Mouse (Mus musculus) embryonic facial prominence, embryonic 15.5 days (tissue): ENCODE data around the gene Sgms2. TPM values are rescaled to one million over a fixed set of nuclear protein-coding genes. Genes with fewer than 3 reads are reported as not detected.

Source experiments
- ATAC-seq: fragments of 200-750 bp; cut with Nextera tagmentation; 2 replicates; pipeline ENCODE4 v1.8.0; 2017; ENCODE audit warnings: low read depth, moderate TSS enrichment; ENCODE audit not compliant: insufficient number of reproducible peaks, low FRiP score, low TSS enrichment
- H3K27ac ChIP-seq: fragments of 300-500 bp; sonication (generic); replicated peaks from 2 replicates; pipeline ENCODE4 v1.5.1; 2015; ENCODE audit warnings: mild to moderate bottlenecking, inconsistent platforms
- H3K27me3 ChIP-seq: fragments of 300-500 bp; sonication (generic); 2 replicates; pipeline ENCODE4 v1.6.1; 2015; ENCODE audit warnings: inconsistent platforms
- H3K36me3 ChIP-seq: fragments of 300-500 bp; sonication (generic); 2 replicates; pipeline ENCODE4 v1.6.1; 2015; ENCODE audit warnings: mild to moderate bottlenecking, inconsistent platforms
- H3K4me1 ChIP-seq: fragments of 300-500 bp; sonication (generic); 2 replicates; pipeline ENCODE4 v1.6.1; 2015; ENCODE audit warnings: inconsistent platforms
- H3K4me2 ChIP-seq: fragments of 300-500 bp; sonication (generic); replicated peaks from 2 replicates; pipeline ENCODE4 v1.6.1; 2015; ENCODE audit warnings: mild to moderate bottlenecking, inconsistent platforms
- H3K4me3 ChIP-seq: fragments of 300-500 bp; sonication (generic); replicated peaks from 2 replicates; pipeline ENCODE4 v1.5.1; 2015; ENCODE audit warnings: mild to moderate bottlenecking, inconsistent platforms
- H3K9ac ChIP-seq: fragments of 300-500 bp; sonication (generic); 2 replicates; pipeline ENCODE4 v1.6.1; 2015; ENCODE audit warnings: inconsistent platforms
- H3K9me3 ChIP-seq: fragments of 300-500 bp; sonication (generic); replicated peaks from 2 replicates; pipeline ENCODE4 v1.6.1; 2016; ENCODE audit warnings: inconsistent platforms
- WGBS: fragments of 180-500 bp; shearing (Covaris S2); methylation state at CpG from one replicate; pipeline ENCODE4 v1.1.7; 2015; 5-methylcytosine and 5-hydroxymethylcytosine counted together
- polyA plus RNA-seq: library from polyadenylated mRNA; unstranded; fragments of >200 nt; fragmentation: Nextera tagmentation; extraction: Ambion mirVana; gene quantifications from 2 replicates; pipeline ENCODE4 v1.2.1, GENCODE M21; 2015

Sgms2 gene
- polyA plus RNA-seq, 1 experiment from 2014 or later, result 24.3 TPM

DNA sequence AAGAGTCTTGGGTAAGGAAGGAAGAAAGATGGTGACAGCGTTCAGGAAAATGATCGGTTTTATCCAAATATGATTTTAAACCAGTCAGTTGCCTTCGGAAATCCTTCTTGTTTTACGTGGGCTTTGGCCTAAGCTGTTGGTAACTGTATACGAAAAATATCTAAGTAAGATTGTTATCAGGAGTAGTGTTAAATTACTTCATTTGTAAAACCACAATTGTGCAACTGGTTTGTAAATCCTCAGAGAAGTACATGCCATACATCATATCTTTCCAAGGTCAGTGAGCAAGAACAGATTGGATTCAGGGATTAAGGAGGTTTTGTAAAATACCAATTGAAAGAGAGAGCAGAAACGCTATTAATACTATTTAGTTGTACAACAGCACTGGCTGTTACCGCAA, 185.0 kb downstream of the Sgms2 start:
- Histone ChIP-seq H3K36me3 (no peaks in the 10 kb centered on the region), H3K4me2 (no peak overlapping the region), H3K4me1 (peaks cover 6% of the 10 kb centered on the region), H3K27me3 (no peaks in the 10 kb centered on the region), H3K9ac (no peak overlapping the region), H3K27ac (no peak overlapping the region), H3K9me3 (peaks cover 4% of the 10 kb centered on the region; the same call in 1 of the 2 replicates), H3K4me3 (no peak overlapping the region)
- 68% methylated on average over 7 of the region's 7 CpGs for WGBS
- no peak for ATAC-seq

DNA sequence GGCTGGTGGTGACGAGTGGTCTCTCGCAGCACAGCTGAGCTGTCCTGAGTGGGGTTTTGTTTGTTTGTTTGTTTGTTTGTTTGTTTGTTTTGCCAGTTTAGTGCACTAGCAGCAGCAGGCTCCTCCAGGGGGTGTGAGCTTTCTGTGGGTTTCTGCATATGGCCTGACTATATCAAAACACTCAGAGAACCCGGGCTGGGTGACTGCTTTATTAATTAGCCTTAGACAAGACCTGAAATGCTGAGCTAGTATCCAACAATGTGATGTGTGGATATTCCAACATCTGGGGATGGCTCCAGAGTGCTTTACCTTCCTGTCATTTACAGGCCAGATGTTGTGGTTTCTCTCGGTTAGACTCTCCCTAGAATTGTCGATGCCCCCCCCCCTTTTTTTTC, 187.9 kb downstream of the Sgms2 start:
- Histone ChIP-seq H3K9ac (no peak overlapping the region), H3K36me3 (no peaks in the 10 kb centered on the region), H3K9me3 (no peaks in the 10 kb centered on the region), H3K4me3 (peak overlapping the region; percentile 77), H3K4me1 (peaks cover 6% of the 10 kb centered on the region), H3K4me2 (peak overlapping the region; percentile 97), H3K27me3 (no peaks in the 10 kb centered on the region), H3K27ac (no peak overlapping the region)
- no peak; the same call in 1 of the 2 replicates for ATAC-seq
- 13% methylated on average over 5 of the region's 5 CpGs for WGBS

DNA sequence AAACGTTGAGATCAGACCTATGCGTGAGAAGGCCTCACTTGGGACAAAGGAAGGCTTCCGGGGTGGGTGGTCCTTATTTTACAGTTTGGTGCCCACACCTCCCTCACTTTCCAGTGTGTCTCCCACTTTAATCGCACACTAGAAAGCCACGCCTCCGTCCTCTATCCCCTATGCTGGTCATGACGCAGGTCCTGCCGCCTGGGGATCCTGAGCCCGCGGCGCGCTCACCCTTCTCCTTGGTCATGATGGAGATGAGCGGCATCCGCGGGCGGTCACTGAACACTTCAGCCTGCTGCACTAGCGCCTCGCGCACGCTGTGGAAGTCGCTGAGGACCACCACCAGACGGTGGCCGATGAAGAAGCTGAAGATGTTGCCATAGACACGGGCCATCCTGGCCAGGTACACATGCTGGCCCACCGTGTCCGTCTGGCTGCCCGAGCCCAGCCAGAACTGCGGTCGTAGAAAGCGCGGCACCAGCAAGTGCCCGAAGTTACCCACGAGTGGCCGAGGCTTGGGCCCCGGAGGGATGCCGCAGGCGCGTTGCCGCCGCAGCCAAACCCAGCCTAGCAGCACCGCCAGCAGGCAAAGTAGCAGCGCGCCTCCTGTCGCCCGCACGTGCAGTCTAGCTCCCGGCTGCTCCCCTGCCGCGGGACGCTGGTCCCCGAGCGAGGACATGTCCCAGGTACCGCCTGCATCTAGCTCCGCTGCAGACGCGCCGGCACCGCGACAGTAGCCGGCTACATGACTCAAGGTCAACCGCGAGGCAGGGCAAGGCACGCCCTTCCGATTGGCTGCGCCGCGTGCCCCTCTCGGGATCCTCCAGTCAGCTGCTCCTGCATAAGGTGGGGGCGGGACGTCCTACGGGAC, 188.5 kb downstream of the Sgms2 start, which contains the start of gene Cyp2u1:
Gene Cyp2u1 (minus strand): TSS at position 776 of the 868 bp plus-strand sequence.
- Histone ChIP-seq H3K36me3 (no peaks in the 10 kb centered on the region), H3K4me2 (peak within 1 kb of the TSS; percentile 97), H3K4me1 (peaks cover 6% of the 10 kb centered on the region), H3K9ac (peak within 1 kb of the TSS; percentile 47), H3K4me3 (peak within 1 kb of the TSS; percentile 77), H3K9me3 (no peaks in the 10 kb centered on the region), H3K27ac (no peak within 1 kb of the TSS), H3K27me3 (no peaks in the 10 kb centered on the region)
- ATAC-seq, result peak; percentile 92
- WGBS, result 1% methylated on average over 71 of the region's 71 CpGs

DNA sequence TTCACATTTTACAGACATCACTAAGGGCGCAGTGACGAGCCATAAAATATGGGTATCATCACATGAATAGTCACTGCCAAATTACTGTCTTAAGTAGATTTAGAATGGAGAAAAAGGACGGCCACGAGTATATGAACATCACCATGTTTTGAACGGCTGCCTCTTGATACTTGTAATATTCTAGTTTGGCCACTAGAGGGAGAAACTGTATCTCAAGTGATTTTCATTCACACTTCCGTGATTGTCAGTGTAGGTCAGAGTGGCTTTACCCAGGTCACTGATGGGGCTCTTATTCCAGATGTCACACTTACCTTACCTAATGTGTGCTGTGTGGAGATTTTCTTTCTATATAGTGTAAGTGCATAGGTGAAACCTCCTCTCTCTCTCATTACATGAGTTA, 191.3 kb downstream of the Sgms2 start:
- no peaks in the 10 kb centered on the region for H3K36me3 ChIP-seq
- no peaks in the 10 kb centered on the region for H3K27me3 ChIP-seq
- no peaks in the 10 kb centered on the region for H3K9me3 ChIP-seq
- H3K27ac ChIP-seq, result no peak overlapping the region
- H3K4me2 ChIP-seq, result no peak overlapping the region
- WGBS, result 8% methylated on average over 6 of the region's 6 CpGs
- H3K4me1 ChIP-seq, result peaks cover 12% of the 10 kb centered on the region
- no peak for ATAC-seq
- H3K9ac ChIP-seq, result no peak overlapping the region
- no peak overlapping the region for H3K4me3 ChIP-seq

DNA sequence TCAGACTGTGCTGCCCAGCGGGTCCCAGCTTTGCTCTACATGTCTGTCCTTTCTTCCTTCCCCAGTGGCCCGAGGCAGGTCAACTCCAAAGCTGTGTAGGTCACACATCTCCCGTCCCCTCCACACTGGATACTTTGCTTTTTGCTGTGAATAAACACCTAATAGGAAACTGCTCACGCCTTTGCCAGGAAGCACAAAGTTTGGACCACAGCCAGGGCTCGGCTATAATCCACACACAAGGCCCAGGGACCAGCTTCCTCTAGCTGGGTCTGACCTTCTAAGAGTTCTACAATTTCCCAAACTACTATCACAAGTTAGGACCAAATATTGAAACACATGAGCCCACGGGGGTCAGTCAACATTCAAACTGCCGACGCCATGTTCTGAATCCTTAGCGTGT, 192.1 kb downstream of the Sgms2 start:
- Histone ChIP-seq H3K36me3 (no peaks in the 10 kb centered on the region), H3K27ac (no peak overlapping the region), H3K9me3 (no peaks in the 10 kb centered on the region), H3K4me2 (no peak overlapping the region), H3K4me3 (no peak overlapping the region), H3K27me3 (no peaks in the 10 kb centered on the region), H3K9ac (no peak overlapping the region), H3K4me1 (peaks cover 12% of the 10 kb centered on the region)
- ATAC-seq, result no peak
- WGBS, result 86% methylated on average over 9 of the region's 9 CpGs

DNA sequence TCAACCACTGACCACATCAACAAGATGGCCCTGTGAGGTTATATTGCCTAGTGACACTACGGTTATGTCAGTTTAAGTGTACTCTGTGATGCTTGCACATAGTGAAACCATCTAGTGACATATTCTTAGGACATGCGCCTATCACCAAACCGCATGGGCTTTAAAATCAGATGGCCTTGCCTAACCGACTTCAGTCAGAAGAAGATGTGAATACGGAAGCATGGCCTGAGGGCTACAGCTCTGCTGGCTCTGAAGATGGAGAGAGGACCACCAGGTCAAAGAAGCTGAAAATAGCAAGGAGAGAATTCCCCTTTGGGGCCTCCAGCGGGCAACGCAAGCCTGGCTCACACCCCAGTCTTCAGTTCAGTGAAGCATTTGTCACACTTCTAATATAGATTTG, 194.3 kb downstream of the Sgms2 start:
- Histone ChIP-seq H3K9ac (no peak overlapping the region), H3K36me3 (no peaks in the 10 kb centered on the region), H3K4me1 (peaks cover 6% of the 10 kb centered on the region; the same call in 1 of the 2 replicates), H3K9me3 (no peaks in the 10 kb centered on the region), H3K27me3 (no peaks in the 10 kb centered on the region), H3K27ac (no peak overlapping the region), H3K4me3 (no peak overlapping the region), H3K4me2 (no peak overlapping the region)
- ATAC-seq, result no peak
- 74% methylated on average over 7 of the region's 7 CpGs for WGBS

DNA sequence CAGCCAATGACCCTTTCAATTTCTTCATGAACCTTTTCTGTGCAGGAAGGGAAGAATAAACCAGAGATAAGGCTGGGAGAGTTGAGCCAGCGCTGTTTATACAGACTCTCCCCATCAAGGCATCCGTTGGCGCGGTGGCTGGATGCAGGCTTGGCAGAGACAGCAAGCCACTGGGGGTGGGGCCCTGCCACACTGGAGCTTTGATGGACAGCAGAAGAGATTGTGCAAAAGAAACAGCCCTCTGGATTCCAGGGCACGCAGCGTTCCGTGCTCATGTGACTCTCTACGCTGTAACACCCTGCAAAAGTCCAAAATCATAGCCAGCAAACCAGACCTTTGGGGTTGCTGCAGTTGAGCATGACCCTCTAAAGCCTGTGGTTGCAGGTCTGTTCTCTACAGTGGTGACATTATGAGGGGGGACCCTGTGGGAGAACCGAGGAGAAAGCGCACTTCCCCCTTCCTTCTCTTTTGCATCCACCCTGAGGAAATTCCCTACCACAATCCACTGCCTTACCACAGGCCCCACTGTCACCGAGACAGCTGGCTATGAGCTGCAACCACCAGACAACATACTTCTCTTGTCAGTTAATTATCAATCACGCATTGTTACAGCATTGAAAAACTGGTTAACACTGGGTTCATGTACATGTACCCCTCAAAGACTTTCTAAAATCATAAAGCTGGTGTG, 195.6 kb downstream of the Sgms2 start:
- 0 out of 2 replicates have a peak, but pooled peaks have one; percentile 12 for ATAC-seq
- WGBS, result 68% methylated on average over 12 of the region's 12 CpGs

DNA sequence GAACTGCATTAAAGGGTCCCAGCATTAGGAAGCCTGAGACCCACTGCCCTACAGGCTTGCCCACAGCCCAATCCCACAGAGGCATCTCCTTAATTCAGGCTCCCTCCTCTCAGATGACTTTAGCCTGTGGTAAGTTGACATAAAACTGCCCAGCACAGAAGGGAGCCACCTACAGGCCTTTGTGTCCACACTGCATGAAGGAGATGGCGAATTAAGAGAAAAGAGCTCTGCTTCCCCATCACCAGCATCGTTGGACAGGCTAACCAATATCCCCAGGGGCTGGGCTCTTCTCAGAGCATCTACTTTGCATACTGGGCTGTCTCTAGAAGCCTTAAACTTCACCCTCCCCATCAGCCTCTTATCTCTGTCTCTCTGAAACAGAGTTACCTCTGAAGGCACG, 196.7 kb downstream of the Sgms2 start:
- peaks cover 6% of the 10 kb centered on the region; the same call in 1 of the 2 replicates for H3K4me1 ChIP-seq
- no peak overlapping the region for H3K4me2 ChIP-seq
- H3K36me3 ChIP-seq, result no peaks in the 10 kb centered on the region
- no peak overlapping the region for H3K9ac ChIP-seq
- WGBS, result 48% methylated on average over 3 of the region's 3 CpGs
- H3K4me3 ChIP-seq, result no peak overlapping the region
- H3K9me3 ChIP-seq, result no peaks in the 10 kb centered on the region
- ATAC-seq, result no peak
- H3K27ac ChIP-seq, result no peak overlapping the region
- H3K27me3 ChIP-seq, result no peaks in the 10 kb centered on the region

More for the DNA sequence above, 195.6 kb downstream of the Sgms2 start:
- H3K4me3 ChIP-seq, result no peak overlapping the region
- no peaks in the 10 kb centered on the region for H3K27me3 ChIP-seq
- peaks cover 6% of the 10 kb centered on the region; the same call in 1 of the 2 replicates for H3K4me1 ChIP-seq
- H3K27ac ChIP-seq, result no peak overlapping the region
- H3K9me3 ChIP-seq, result no peaks in the 10 kb centered on the region
- H3K4me2 ChIP-seq, result no peak overlapping the region
- H3K9ac ChIP-seq, result no peak overlapping the region
- H3K36me3 ChIP-seq, result no peaks in the 10 kb centered on the region

DNA sequence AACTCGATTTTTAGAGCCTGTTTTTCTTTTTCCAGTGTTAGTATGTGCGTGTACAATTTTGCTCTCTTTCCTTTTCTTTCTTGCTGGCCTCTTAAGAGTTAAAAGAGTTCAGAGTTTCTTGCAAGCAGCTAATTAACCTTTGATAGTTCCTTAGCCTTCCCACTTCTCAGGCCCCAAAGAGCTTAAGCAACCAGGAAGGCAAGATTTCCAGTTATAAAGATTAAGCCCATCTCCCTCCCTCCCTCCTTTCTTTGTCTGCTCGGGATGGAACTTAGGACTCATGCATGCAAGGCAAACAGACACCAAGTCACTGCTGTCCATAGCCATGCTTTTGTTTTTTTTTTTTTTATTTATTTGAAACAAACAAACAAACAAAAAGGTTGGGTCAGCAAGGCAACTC, 198.3 kb downstream of the Sgms2 start:
- 74% methylated on average over 3 of the region's 3 CpGs for WGBS
- ATAC-seq, result no peak
- H3K4me1 ChIP-seq, result peaks cover 6% of the 10 kb centered on the region; the same call in 1 of the 2 replicates

DNA sequence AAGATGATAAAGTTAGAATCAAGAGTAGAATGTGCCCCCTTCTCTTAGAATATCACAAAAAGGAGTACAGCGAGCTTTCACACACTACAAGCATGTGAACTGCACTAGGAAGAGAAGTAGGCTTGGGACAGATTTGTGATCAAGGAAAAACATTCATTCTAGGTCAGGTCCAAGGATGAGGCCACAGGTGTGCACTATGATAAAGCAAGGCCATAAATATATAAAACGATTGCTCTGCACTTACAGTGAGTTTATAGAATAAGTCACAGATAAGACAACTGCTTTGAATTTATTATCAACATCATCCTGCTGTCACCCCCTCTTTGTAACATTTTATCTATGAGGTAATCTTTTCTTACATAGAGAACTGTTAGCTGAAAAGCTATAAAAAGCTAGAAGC, 198.9 kb downstream of the Sgms2 start:
- ATAC-seq, result no peak
- 93% methylated on average over 2 of the region's 2 CpGs for WGBS
- Histone ChIP-seq H3K4me3 (no peak overlapping the region), H3K4me1 (peaks cover 6% of the 10 kb centered on the region; the same call in 1 of the 2 replicates), H3K27ac (no peak overlapping the region), H3K9me3 (no peaks in the 10 kb centered on the region), H3K9ac (no peak overlapping the region), H3K36me3 (no peaks in the 10 kb centered on the region), H3K4me2 (no peak overlapping the region), H3K27me3 (no peaks in the 10 kb centered on the region)

More for the DNA sequence above, 198.3 kb downstream of the Sgms2 start:
- no peaks in the 10 kb centered on the region for H3K27me3 ChIP-seq
- H3K4me2 ChIP-seq, result no peak overlapping the region
- no peaks in the 10 kb centered on the region for H3K9me3 ChIP-seq
- H3K9ac ChIP-seq, result no peak overlapping the region
- no peak overlapping the region for H3K27ac ChIP-seq
- no peak overlapping the region for H3K4me3 ChIP-seq
- no peaks in the 10 kb centered on the region for H3K36me3 ChIP-seq

DNA sequence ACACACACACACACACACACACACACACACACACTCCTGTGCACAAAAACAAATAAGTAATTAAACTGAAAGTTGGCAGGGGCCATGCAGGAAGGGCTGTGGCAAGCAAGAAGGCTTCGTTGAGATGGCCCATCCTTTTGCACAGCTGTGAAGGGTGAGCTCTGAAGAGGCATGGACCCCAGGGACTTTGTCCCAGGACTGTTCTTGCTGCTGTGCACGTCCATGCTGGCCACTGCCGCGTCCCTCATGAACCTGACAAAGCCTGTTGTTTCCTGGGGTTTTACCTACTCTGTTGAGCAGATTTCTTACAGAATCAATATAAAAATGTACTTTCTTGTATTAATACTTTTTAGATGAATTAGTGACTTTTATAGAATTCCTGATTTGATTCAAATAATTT, 199.3 kb downstream of the Sgms2 start:
- no peaks in the 10 kb centered on the region for H3K9me3 ChIP-seq
- WGBS, result 83% methylated on average over 4 of the region's 4 CpGs
- H3K4me2 ChIP-seq, result no peak overlapping the region
- H3K27me3 ChIP-seq, result no peaks in the 10 kb centered on the region
- H3K27ac ChIP-seq, result no peak overlapping the region
- H3K36me3 ChIP-seq, result no peaks in the 10 kb centered on the region
- H3K4me3 ChIP-seq, result no peak overlapping the region
- H3K9ac ChIP-seq, result no peak overlapping the region
- peaks cover 6% of the 10 kb centered on the region; the same call in 1 of the 2 replicates for H3K4me1 ChIP-seq
- no peak for ATAC-seq
